Mouse (Mus musculus) spleen, postnatal 4 days (tissue): Measurements from ENCODE around the gene Shcbp1.
A peak's percentile ranks its signal among the peaks of the same experiment; 100 is the strongest.
"Not testable (repeated sequence)": the region's sequence is repeated elsewhere in the genome, so short reads cannot be mapped to it uniquely, and the experiment has no call there.

Source experiments
- DNase-seq, 2 experiments: peaks; one replicate each; pipeline ENCODE4 v3.0.0; 2022; ENCODE audit warnings: low spot score in 2 of 2

Gene Shcbp1

GRCm38 (mm10) chr8:4779254-4780055 lies at the start of gene Shcbp1:
TSS of gene Shcbp1 (minus strand) at chr8:4779567.
- peak; percentile 90 to 95 for DNase-seq

- no peak for DNase-seq
Observed at GRCm38 (mm10) chr8:4808831-4809230, 29.5 kb upstream of the Shcbp1 start.

- DNase-seq, result peak; percentile 18 to 67
Observed at GRCm38 (mm10) chr8:4800524-4801122, 21.3 kb upstream of the Shcbp1 start.

- DNase-seq, result no peak
Observed at GRCm38 (mm10) chr8:4778266-4778665, 1.1 kb downstream of the Shcbp1 start.

- DNase-seq, result no peak
Observed at GRCm38 (mm10) chr8:4764751-4765150, 14.6 kb downstream of the Shcbp1 start.

GRCm38 (mm10) chr8:4753048-4753447 lies 26.3 kb downstream of the Shcbp1 start:
- no peak for DNase-seq

- no peak for DNase-seq
Observed at GRCm38 (mm10) chr8:4730942-4731341, 48.4 kb downstream of the Shcbp1 start.

- no peak for DNase-seq
Observed at GRCm38 (mm10) chr8:4715546-4715945, 63.8 kb downstream of the Shcbp1 start.

GRCm38 (mm10) chr8:4708346-4708745 lies 71.0 kb downstream of the Shcbp1 start:
- DNase-seq, result not testable (repeated sequence)

GRCm38 (mm10) chr8:4707916-4708315 lies 71.5 kb downstream of the Shcbp1 start:
- not testable (repeated sequence) for DNase-seq

GRCm38 (mm10) chr8:4691634-4692033 lies 87.7 kb downstream of the Shcbp1 start:
- DNase-seq, result no peak
